Mouse (Mus musculus) gastrocnemius, adult 2 months (tissue): ENCODE measurements around the gene Rasgef1b. TPM values are rescaled to one million over a fixed set of nuclear protein-coding genes. Genes with fewer than 3 reads are reported as not detected.

Source experiments
- DNase-seq: peaks from one replicate; pipeline ENCODE4 v3.0.0; 2022
- H3K27ac ChIP-seq: fragments of 200-600 bp; 2 replicates; pipeline ENCODE4 v1.8.1; 2022; ENCODE audit warnings: mild to moderate bottlenecking
- H3K4me3 ChIP-seq: fragments of 200-600 bp; 2 replicates; pipeline ENCODE4 v1.8.1; 2022; ENCODE audit warnings: mild to moderate bottlenecking, moderate library complexity
- CTCF ChIP-seq: fragments of 200-600 bp; IDR thresholded peaks from 2 replicates; pipeline ENCODE4 v1.8.1; 2022; ENCODE audit warnings: antibody characterized with exemption, mild to moderate bottlenecking, moderate library complexity
- intact Hi-C: fragments of 180-260 bp; cut with DNase I; formaldehyde crosslinking; loops from one replicate; pipeline ENCODE4 v1.15.1; 2025
- total RNA-seq, 2 experiments: library from RNA; stranded (reverse); gene quantifications; 2 replicates each; pipeline ENCODE4 v1.2.3; 2021

The Rasgef1b gene
- total RNA-seq, 2 experiments from 2014 or later = 0.26 to 0.47 TPM

GRCm38 (mm10) chr5:99174608-99175385 lies 554.1 kb downstream of the Rasgef1b start:
- TF ChIP-seq CTCF = no peak
- intact Hi-C loops = no loop called here
- Histone ChIP-seq H3K4me3 (no peak overlapping the region), H3K27ac (no peak overlapping the region)
- DNase-seq = no peak

GRCm38 (mm10) chr5:99169836-99170235 lies 559.0 kb downstream of the Rasgef1b start:
- DNase-seq = no peak
- no peak for TF ChIP-seq CTCF
- H3K4me3 ChIP-seq = no peak overlapping the region
- intact Hi-C loops = no loop called here
- H3K27ac ChIP-seq = no peak overlapping the region

GRCm38 (mm10) chr5:99167767-99168166 lies 561.1 kb downstream of the Rasgef1b start:
- DNase-seq = no peak
- no peak for TF ChIP-seq CTCF
- H3K27ac ChIP-seq = no peak overlapping the region
- H3K4me3 ChIP-seq = no peak overlapping the region
- intact Hi-C loops = no loop called here

Other genes with a start within 250 kb of the Rasgef1b start
- not detected for gene Vamp9, start 177.2 kb upstream of the Rasgef1b start, total RNA-seq
- gene Hnrnpd, start 249.9 kb upstream of the Rasgef1b start, total RNA-seq = 10 to 100 TPM; 68.5 to 84.1 TPM
- gene 4930524J08Rik, start 250.0 kb upstream of the Rasgef1b start, total RNA-seq = under 1 TPM in 1 of 2 experiments, not detected in 1; 0.42 TPM